Mouse (Mus musculus) hindbrain, embryonic 14.5 days (tissue): ENCODE data around the gene B9d2. TPM values are rescaled to one million over a fixed set of nuclear protein-coding genes. Genes with fewer than 3 reads are reported as not detected.
"Not testable (repeated sequence)": the region's sequence is repeated elsewhere in the genome, so short reads cannot be mapped to it uniquely, and the experiment has no call there.

Experiments
- ATAC-seq: fragments of 200-750 bp; cut with Nextera tagmentation; 2 replicates; pipeline ENCODE4 v1.8.0; 2017; ENCODE audit warnings: moderate number of reproducible peaks, mild to moderate bottlenecking, moderate TSS enrichment, moderate library complexity; ENCODE audit not compliant: low FRiP score
- DNase-seq: peaks from one replicate; pipeline ENCODE4 v3.0.0-alpha.2; 2015; ENCODE audit warnings: low spot score
- H3K27ac ChIP-seq: fragments of 300-500 bp; sonication (generic); 2 replicates; pipeline ENCODE4 v1.5.1; 2014; ENCODE audit warnings: mild to moderate bottlenecking, moderate library complexity
- H3K27me3 ChIP-seq: fragments of 300-500 bp; sonication (generic); 2 replicates; pipeline ENCODE4 v1.6.1; 2014; ENCODE audit warnings: mild to moderate bottlenecking, low read length, mixed read lengths; ENCODE audit not compliant: control insufficient read depth, insufficient read depth
- H3K36me3 ChIP-seq: fragments of 300-500 bp; sonication (generic); replicated peaks from 2 replicates; pipeline ENCODE4 v1.6.1; 2014; ENCODE audit not compliant: control insufficient read depth, insufficient read depth
- H3K4me1 ChIP-seq: fragments of 300-500 bp; sonication (generic); replicated peaks from 2 replicates; pipeline ENCODE4 v1.6.1; 2014; ENCODE audit warnings: antibody characterized with exemption, low read length, mixed read lengths; ENCODE audit not compliant: control insufficient read depth, insufficient read depth
- H3K4me2 ChIP-seq: fragments of 300-500 bp; sonication (generic); replicated peaks from 2 replicates; pipeline ENCODE4 v1.6.1; 2014; ENCODE audit warnings: mild to moderate bottlenecking, moderate library complexity
- H3K4me3 ChIP-seq: fragments of 300-500 bp; sonication (generic); replicated peaks from 2 replicates; pipeline ENCODE4 v1.5.1; 2014; ENCODE audit warnings: mild to moderate bottlenecking, low read length
- H3K9ac ChIP-seq: fragments of 300-500 bp; sonication (generic); 2 replicates; pipeline ENCODE4 v1.6.1; 2014
- H3K9me3 ChIP-seq: fragments of 300-500 bp; sonication (generic); 2 replicates; pipeline ENCODE4 v1.6.1; 2016; ENCODE audit warnings: low read length; ENCODE audit not compliant: control insufficient read depth
- WGBS: fragments of 180-500 bp; shearing (Covaris S2); extraction: QIAGEN DNeasy Blood & Tissue Kit; methylation state at CpG from one replicate; pipeline ENCODE4 v1.1.7; 2014; 5-methylcytosine and 5-hydroxymethylcytosine counted together
- polyA plus RNA-seq: library from polyadenylated mRNA; unstranded; fragments of >200 nt; fragmentation: Nextera tagmentation; extraction: Ambion mirVana; gene quantifications from 2 replicates; pipeline ENCODE4 v1.2.1, GENCODE M21; 2014

B9d2 gene
- polyA plus RNA-seq, 1 experiment from 2014 or later: 42.7 TPM

- Histone ChIP-seq H3K27me3 (no peaks in the 10 kb centered on the region), H3K9me3 (no peaks in the 10 kb centered on the region), H3K4me1 (peaks cover 17% of the 10 kb centered on the region), H3K27ac (peak within 1 kb of the TSS; percentile 75), H3K9ac (peak within 1 kb of the TSS; percentile 66), H3K36me3 (peaks cover 69% of the 10 kb centered on the region), H3K4me2 (peak within 1 kb of the TSS; percentile 89), H3K4me3 (peak within 1 kb of the TSS; percentile 74)
- WGBS: 5% methylated on average over 32 of the region's 32 CpGs
- peak; percentile 98 for DNase-seq
- peak; percentile 89 for ATAC-seq
Measured at GRCm38 (mm10) chr7:25718788-25719417, 38.3 kb downstream of the B9d2 start, which contains the start of gene Ccdc97. Gene Ccdc97 (minus strand): TSS chr7:25719088.

- Histone ChIP-seq H3K9ac (0 out of 2 replicates have a peak overlapping the region, but pooled peaks have one; percentile 66), H3K9me3 (no peaks in the 10 kb centered on the region), H3K4me2 (peak overlapping the region; percentile 89; the same call in 1 of the 2 replicates), H3K4me1 (peaks cover 17% of the 10 kb centered on the region), H3K36me3 (peaks cover 69% of the 10 kb centered on the region), H3K27me3 (no peaks in the 10 kb centered on the region), H3K27ac (no peak overlapping the region), H3K4me3 (no peak overlapping the region)
- ATAC-seq (peak; percentile 31), DNase-seq (peak; percentile 83)
- WGBS: 61% methylated on average over 10 of the region's 10 CpGs
Measured at GRCm38 (mm10) chr7:25719761-25720610, 39.4 kb downstream of the B9d2 start.

GRCm38 (mm10) chr7:25720760-25721159 lies 40.2 kb downstream of the B9d2 start:
- H3K27ac ChIP-seq: no peak overlapping the region
- no peaks in the 10 kb centered on the region for H3K27me3 ChIP-seq
- peaks cover 17% of the 10 kb centered on the region for H3K4me1 ChIP-seq
- H3K4me3 ChIP-seq: no peak overlapping the region
- H3K36me3 ChIP-seq: peaks cover 69% of the 10 kb centered on the region
- H3K9ac ChIP-seq: no peak overlapping the region
- WGBS: 95% methylated on average over 5 of the region's 5 CpGs
- no peak for ATAC-seq
- H3K9me3 ChIP-seq: no peaks in the 10 kb centered on the region
- H3K4me2 ChIP-seq: no peak overlapping the region
- DNase-seq: no peak

- not testable (repeated sequence) for H3K9ac ChIP-seq, H3K27me3 ChIP-seq, ATAC-seq, H3K9me3 ChIP-seq, H3K27ac ChIP-seq, H3K4me2 ChIP-seq, H3K4me3 ChIP-seq, DNase-seq
- Histone ChIP-seq H3K4me1 (peaks cover 17% of the 10 kb centered on the region), H3K36me3 (peaks cover 71% of the 10 kb centered on the region)
Measured at GRCm38 (mm10) chr7:25721776-25722175, 41.2 kb downstream of the B9d2 start.

GRCm38 (mm10) chr7:25725886-25726285 lies 45.3 kb downstream of the B9d2 start:
- Histone ChIP-seq H3K36me3 (peaks cover 99% of the 10 kb centered on the region), H3K9me3 (no peaks in the 10 kb centered on the region), H3K4me3 (no peak overlapping the region), H3K4me1 (no peaks in the 10 kb centered on the region), H3K9ac (no peak overlapping the region), H3K4me2 (no peak overlapping the region), H3K27ac (no peak overlapping the region), H3K27me3 (no peaks in the 10 kb centered on the region)
- WGBS: 87% methylated on average over 19 of the region's 19 CpGs
- ATAC-seq (no peak), DNase-seq (no peak)

GRCm38 (mm10) chr7:25727800-25728199 lies 47.2 kb downstream of the B9d2 start:
- H3K4me2 ChIP-seq: no peak overlapping the region
- no peak overlapping the region for H3K27ac ChIP-seq
- DNase-seq: no peak
- 97% methylated on average over 5 of the region's 5 CpGs for whole genome bisulfite sequencing
- no peak overlapping the region for H3K4me3 ChIP-seq
- H3K4me1 ChIP-seq: no peaks in the 10 kb centered on the region
- no peak for ATAC-seq
- H3K36me3 ChIP-seq: peaks cover 98% of the 10 kb centered on the region
- H3K9ac ChIP-seq: no peak overlapping the region
- H3K9me3 ChIP-seq: no peaks in the 10 kb centered on the region
- no peaks in the 10 kb centered on the region for H3K27me3 ChIP-seq

- H3K27ac ChIP-seq: no peak overlapping the region
- H3K9ac ChIP-seq: no peak overlapping the region
- 32% methylated on average over 2 of the region's 2 CpGs for WGBS
- ATAC-seq: no peak
- no peak overlapping the region for H3K4me2 ChIP-seq
- no peaks in the 10 kb centered on the region for H3K9me3 ChIP-seq
- H3K4me3 ChIP-seq: no peak overlapping the region
- H3K4me1 ChIP-seq: no peaks in the 10 kb centered on the region
- DNase-seq: no peak
- H3K27me3 ChIP-seq: no peaks in the 10 kb centered on the region
- peaks cover 98% of the 10 kb centered on the region for H3K36me3 ChIP-seq
Measured at GRCm38 (mm10) chr7:25729396-25729795, 48.8 kb downstream of the B9d2 start.

GRCm38 (mm10) chr7:25729862-25730261 lies 49.3 kb downstream of the B9d2 start:
- DNase-seq (no peak), ATAC-seq (no peak)
- Histone ChIP-seq H3K9ac (no peak overlapping the region), H3K36me3 (peaks cover 98% of the 10 kb centered on the region), H3K9me3 (no peaks in the 10 kb centered on the region), H3K4me1 (no peaks in the 10 kb centered on the region), H3K27me3 (no peaks in the 10 kb centered on the region), H3K4me3 (no peak overlapping the region), H3K4me2 (no peak overlapping the region), H3K27ac (no peak overlapping the region)
- WGBS: 79% methylated on average over 2 of the region's 2 CpGs

GRCm38 (mm10) chr7:25731294-25732055 lies 50.9 kb downstream of the B9d2 start:
- Histone ChIP-seq H3K27me3 (no peaks in the 10 kb centered on the region), H3K36me3 (peaks cover 98% of the 10 kb centered on the region), H3K9me3 (no peaks in the 10 kb centered on the region), H3K4me1 (no peaks in the 10 kb centered on the region), H3K27ac (no peak overlapping the region), H3K9ac (no peak overlapping the region), H3K4me3 (no peak overlapping the region), H3K4me2 (no peak overlapping the region)
- WGBS: 97% methylated on average over 8 of the region's 8 CpGs
- DNase-seq (no peak), ATAC-seq (no peak)
